Mouse (Mus musculus): ENCODE measurements around the gene Ube2c. TPM values are rescaled to one million over a fixed set of nuclear protein-coding genes. Genes with fewer than 3 reads are reported as not detected.

Ube2c gene
- polyA plus RNA-seq, 1 experiment = 279 TPM

DNA sequence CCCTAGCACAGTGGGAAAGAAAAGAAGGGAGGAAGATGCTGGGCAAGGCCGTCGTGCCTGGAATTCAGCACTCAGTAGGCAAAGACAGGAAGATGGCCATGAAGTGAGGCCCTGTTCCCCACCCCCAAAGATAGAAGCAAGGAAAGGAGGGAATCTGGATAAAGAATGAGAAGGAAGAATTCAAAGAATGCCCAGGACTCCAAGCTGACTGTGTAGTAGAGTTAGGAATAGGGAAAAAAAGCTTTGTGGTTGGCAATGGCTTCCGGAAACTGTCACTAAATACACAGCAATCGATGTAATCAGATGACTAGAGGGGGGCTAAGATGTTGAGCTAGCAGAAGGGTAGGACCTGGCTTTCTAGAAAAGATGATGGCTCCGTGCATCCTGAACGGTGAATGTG, 47.5 kb downstream of the Ube2c start:
- no peaks in the 10 kb centered on the region for H3K79me2 ChIP-seq (ENCODE audit: control insufficient read depth, insufficient read depth)
- TF ChIP-seq FOSL1 (IDR thresholded peaks at IDR 0.05; ENCODE audit: insufficient read depth, low read length, poor library complexity, severe bottlenecking) (no peak), USF1 (IDR thresholded peaks at IDR 0.05; ENCODE audit: low read depth) (no peak), MYOG (IDR thresholded peaks at IDR 0.05; ENCODE audit: control insufficient read depth, extremely low read depth, insufficient read length) (no peak), MYOD1 (IDR thresholded peaks at IDR 0.05; ENCODE audit: control insufficient read depth, insufficient read length, low read depth) (no peak), CTCF (IDR thresholded peaks at IDR 0.05; ENCODE audit: control insufficient read depth, insufficient read depth, insufficient read length) (no peak), CEBPB (IDR thresholded peaks at IDR 0.05; ENCODE audit: low read depth) (no peak), MAX (IDR thresholded peaks at IDR 0.05) (no peak)
- H3K79me3 ChIP-seq (ENCODE audit: low read depth) = no peaks in the 10 kb centered on the region

GRCm38 (mm10) chr2:164817703-164818102, 48.0 kb downstream of the Ube2c start:
- H3K27me3 ChIP-seq (ENCODE audit: control insufficient read depth, insufficient read depth, insufficient read length) = no peaks in the 10 kb centered on the region
- H3K79me2 ChIP-seq (ENCODE audit: control insufficient read depth, insufficient read depth) = no peaks in the 10 kb centered on the region
- peaks cover 8% of the 10 kb centered on the region for H3K36me3 ChIP-seq (ENCODE audit: control insufficient read depth, insufficient read depth)
- no peak for TF ChIP-seq MYOG (IDR thresholded peaks at IDR 0.05; ENCODE audit: control insufficient read depth, extremely low read depth, insufficient read length)
- TF ChIP-seq CTCF (IDR thresholded peaks at IDR 0.05; ENCODE audit: control insufficient read depth, insufficient read depth, insufficient read length) = no peak
- no peak for TF ChIP-seq MAX (IDR thresholded peaks at IDR 0.05)
- no peak for TF ChIP-seq FOSL1 (IDR thresholded peaks at IDR 0.05; ENCODE audit: insufficient read depth, low read length, poor library complexity, severe bottlenecking)
- no peak for TF ChIP-seq MYOD1 (IDR thresholded peaks at IDR 0.05; ENCODE audit: control insufficient read depth, insufficient read length, low read depth)
- no peak for TF ChIP-seq USF1 (IDR thresholded peaks at IDR 0.05; ENCODE audit: low read depth)
- no peak overlapping the region for H3K4me3 ChIP-seq (ENCODE audit: insufficient read depth, poor library complexity, severe bottlenecking)
- no peaks in the 10 kb centered on the region for H3K79me3 ChIP-seq (ENCODE audit: low read depth)
- H3ac ChIP-seq (ENCODE audit: control insufficient read depth, insufficient read length, low read depth) = no peak overlapping the region

More for the DNA sequence above, 47.5 kb downstream of the Ube2c start:
- no peak overlapping the region for H3K4me3 ChIP-seq (ENCODE audit: insufficient read depth, poor library complexity, severe bottlenecking)
- no peak overlapping the region for H3ac ChIP-seq (ENCODE audit: control insufficient read depth, insufficient read length, low read depth)
- H3K36me3 ChIP-seq (ENCODE audit: control insufficient read depth, insufficient read depth) = peaks cover 8% of the 10 kb centered on the region
- no peaks in the 10 kb centered on the region for H3K27me3 ChIP-seq (ENCODE audit: control insufficient read depth, insufficient read depth, insufficient read length)

GRCm38 (mm10) chr2:164821060-164821459, 51.4 kb downstream of the Ube2c start:
- H3K79me3 ChIP-seq (ENCODE audit: low read depth) = peaks cover 7% of the 10 kb centered on the region
- H3K36me3 ChIP-seq (ENCODE audit: control insufficient read depth, insufficient read depth) = peaks cover 25% of the 10 kb centered on the region
- no peak overlapping the region for H3ac ChIP-seq (ENCODE audit: control insufficient read depth, insufficient read length, low read depth)
- no peak overlapping the region for H3K4me3 ChIP-seq (ENCODE audit: insufficient read depth, poor library complexity, severe bottlenecking)
- H3K27me3 ChIP-seq (ENCODE audit: control insufficient read depth, insufficient read depth, insufficient read length) = no peaks in the 10 kb centered on the region
- TF ChIP-seq CEBPB (IDR thresholded peaks at IDR 0.05; ENCODE audit: low read depth) = no peak
- no peak for TF ChIP-seq CTCF (IDR thresholded peaks at IDR 0.05; ENCODE audit: control insufficient read depth, insufficient read depth, insufficient read length)
- no peak for TF ChIP-seq MYOD1 (IDR thresholded peaks at IDR 0.05; ENCODE audit: control insufficient read depth, insufficient read length, low read depth)
- no peak for TF ChIP-seq FOSL1 (IDR thresholded peaks at IDR 0.05; ENCODE audit: insufficient read depth, low read length, poor library complexity, severe bottlenecking)
- no peak for TF ChIP-seq MAX (IDR thresholded peaks at IDR 0.05)
- peaks cover 21% of the 10 kb centered on the region for H3K79me2 ChIP-seq (ENCODE audit: control insufficient read depth, insufficient read depth)

DNA sequence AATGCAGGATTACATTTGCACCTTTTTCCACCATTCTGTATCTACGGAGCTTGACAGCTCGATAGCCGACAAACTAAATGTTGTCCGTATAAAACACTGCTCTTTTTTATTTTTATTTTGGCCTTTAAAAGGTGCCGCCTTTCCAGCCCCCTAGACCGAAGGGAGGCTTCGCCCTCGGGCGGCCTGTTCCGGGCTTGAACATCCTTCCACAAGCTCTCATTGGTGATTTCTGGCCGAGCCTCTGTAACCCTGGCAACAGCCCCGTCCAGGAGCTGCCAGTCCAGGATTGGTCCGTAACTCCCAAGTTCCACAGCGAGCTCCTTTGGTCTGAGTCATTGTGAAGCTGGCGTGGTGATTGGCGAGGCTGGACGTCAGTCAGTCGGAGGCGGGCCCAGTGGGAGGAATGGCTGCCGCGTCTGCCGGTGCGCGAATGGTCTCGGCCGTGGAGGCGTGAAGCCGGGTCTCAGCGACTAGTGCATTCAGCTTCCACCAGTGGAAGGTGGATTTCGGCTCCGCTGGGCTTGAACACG, 53.0 kb downstream of the Ube2c start, which contains the start of gene Zswim1:
Gene Zswim1, plus strand, starts transcription at position 51 of the 530 bp plus-strand sequence.
- Histone ChIP-seq H3K79me2 (ENCODE audit: control insufficient read depth, insufficient read depth) (peaks cover 28% of the 10 kb centered on the region), H3K36me3 (ENCODE audit: control insufficient read depth, insufficient read depth) (peaks cover 40% of the 10 kb centered on the region), H3ac (ENCODE audit: control insufficient read depth, insufficient read length, low read depth) (peak within 1 kb of the TSS; percentile 69), H3K4me3 (ENCODE audit: insufficient read depth, poor library complexity, severe bottlenecking) (peak within 1 kb of the TSS; percentile 89), H3K27me3 (ENCODE audit: control insufficient read depth, insufficient read depth, insufficient read length) (no peaks in the 10 kb centered on the region), H3K79me3 (ENCODE audit: low read depth) (peaks cover 7% of the 10 kb centered on the region)
- TF ChIP-seq CTCF (IDR thresholded peaks at IDR 0.05; ENCODE audit: control insufficient read depth, insufficient read depth, insufficient read length) (no peak), CEBPB (IDR thresholded peaks at IDR 0.05; ENCODE audit: low read depth) (no peak), MAX (IDR thresholded peaks at IDR 0.05) (no peak), FOSL1 (IDR thresholded peaks at IDR 0.05; ENCODE audit: insufficient read depth, low read length, poor library complexity, severe bottlenecking) (no peak)

DNA sequence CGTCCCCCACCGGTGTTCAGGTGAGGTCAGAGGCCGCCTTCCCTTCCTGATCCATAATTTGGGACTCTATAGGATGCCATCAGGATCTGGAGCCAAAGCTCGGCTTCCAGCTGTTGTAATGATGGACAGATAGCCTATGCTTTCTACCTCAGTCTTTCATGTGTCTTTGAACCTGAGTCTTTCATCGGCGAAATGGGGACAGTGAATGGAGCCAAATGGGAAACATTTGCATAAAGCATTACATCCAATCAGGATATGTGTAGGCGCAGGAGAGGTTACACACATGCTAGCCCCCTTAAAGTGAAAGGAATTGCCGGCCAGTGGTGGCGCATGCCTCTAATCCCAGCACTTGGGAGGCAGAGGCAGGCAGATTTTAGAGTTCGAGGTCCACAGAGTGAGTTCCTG, 53.5 kb downstream of the Ube2c start:
- TF ChIP-seq MYOG (IDR thresholded peaks at IDR 0.05; ENCODE audit: control insufficient read depth, extremely low read depth, insufficient read length) = no peak
- TF ChIP-seq CEBPB (IDR thresholded peaks at IDR 0.05; ENCODE audit: low read depth) = no peak
- peak; percentile 53 for TF ChIP-seq MAX (IDR thresholded peaks at IDR 0.05)
- TF ChIP-seq USF1 (IDR thresholded peaks at IDR 0.05; ENCODE audit: low read depth) = no peak
- TF ChIP-seq FOSL1 (IDR thresholded peaks at IDR 0.05; ENCODE audit: insufficient read depth, low read length, poor library complexity, severe bottlenecking) = no peak
- peaks cover 7% of the 10 kb centered on the region for H3K79me3 ChIP-seq (ENCODE audit: low read depth)
- H3K79me2 ChIP-seq (ENCODE audit: control insufficient read depth, insufficient read depth) = peaks cover 28% of the 10 kb centered on the region
- H3K36me3 ChIP-seq (ENCODE audit: control insufficient read depth, insufficient read depth) = peaks cover 42% of the 10 kb centered on the region
- peak overlapping the region; percentile 89 for H3K4me3 ChIP-seq (ENCODE audit: insufficient read depth, poor library complexity, severe bottlenecking)
- H3ac ChIP-seq (ENCODE audit: control insufficient read depth, insufficient read length, low read depth) = peak overlapping the region; percentile 69
- no peaks in the 10 kb centered on the region for H3K27me3 ChIP-seq (ENCODE audit: control insufficient read depth, insufficient read depth, insufficient read length)

DNA sequence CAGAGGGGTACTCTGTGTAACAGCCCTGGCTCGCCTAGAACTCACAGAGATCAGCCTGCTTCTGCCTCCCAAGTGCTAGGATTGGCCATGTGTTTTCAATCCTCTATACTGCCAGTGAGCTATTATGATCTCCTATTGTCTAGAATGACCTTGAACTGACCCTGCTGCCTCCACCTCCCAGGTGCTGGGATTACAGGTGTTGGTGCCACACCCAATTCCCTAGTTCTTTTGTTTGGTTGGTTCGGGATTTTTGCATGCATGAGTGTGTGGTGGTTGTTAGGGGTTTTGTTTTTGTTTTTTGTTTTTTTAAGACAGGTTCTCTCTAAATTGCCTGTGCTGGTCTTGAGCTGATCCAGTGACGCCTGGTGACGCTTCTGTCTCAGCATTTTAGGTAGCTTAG, 54.3 kb downstream of the Ube2c start:
- no peak for TF ChIP-seq CEBPB (IDR thresholded peaks at IDR 0.05; ENCODE audit: low read depth)
- TF ChIP-seq MAX (IDR thresholded peaks at IDR 0.05) = no peak
- TF ChIP-seq MYOG (IDR thresholded peaks at IDR 0.05; ENCODE audit: control insufficient read depth, extremely low read depth, insufficient read length) = no peak
- no peak for TF ChIP-seq FOSL1 (IDR thresholded peaks at IDR 0.05; ENCODE audit: insufficient read depth, low read length, poor library complexity, severe bottlenecking)
- TF ChIP-seq CTCF (IDR thresholded peaks at IDR 0.05; ENCODE audit: control insufficient read depth, insufficient read depth, insufficient read length) = no peak
- no peak for TF ChIP-seq USF1 (IDR thresholded peaks at IDR 0.05; ENCODE audit: low read depth)
- Histone ChIP-seq H3K36me3 (ENCODE audit: control insufficient read depth, insufficient read depth) (peaks cover 42% of the 10 kb centered on the region), H3K4me3 (ENCODE audit: insufficient read depth, poor library complexity, severe bottlenecking) (no peak overlapping the region), H3K79me2 (ENCODE audit: control insufficient read depth, insufficient read depth) (peaks cover 28% of the 10 kb centered on the region), H3ac (ENCODE audit: control insufficient read depth, insufficient read length, low read depth) (no peak overlapping the region), H3K79me3 (ENCODE audit: low read depth) (peaks cover 7% of the 10 kb centered on the region), H3K27me3 (ENCODE audit: control insufficient read depth, insufficient read depth, insufficient read length) (no peaks in the 10 kb centered on the region)

All from C2C12 (cell line).